Mouse (Mus musculus): Measurements from ENCODE around the gene Kcnh6.

The Kcnh6 gene

GRCm38 (mm10) chr11:106007821-106008220 is at the start of gene Kcnh6:
Gene Kcnh6 (plus strand): TSS chr11:106008124.
- DNase-seq (ENCODE audit: low read depth): no peak

GRCm38 (mm10) chr11:105958566-105958965 is 49.4 kb upstream of the Kcnh6 start:
- no peak for DNase-seq (ENCODE audit: low read depth)

DNA sequence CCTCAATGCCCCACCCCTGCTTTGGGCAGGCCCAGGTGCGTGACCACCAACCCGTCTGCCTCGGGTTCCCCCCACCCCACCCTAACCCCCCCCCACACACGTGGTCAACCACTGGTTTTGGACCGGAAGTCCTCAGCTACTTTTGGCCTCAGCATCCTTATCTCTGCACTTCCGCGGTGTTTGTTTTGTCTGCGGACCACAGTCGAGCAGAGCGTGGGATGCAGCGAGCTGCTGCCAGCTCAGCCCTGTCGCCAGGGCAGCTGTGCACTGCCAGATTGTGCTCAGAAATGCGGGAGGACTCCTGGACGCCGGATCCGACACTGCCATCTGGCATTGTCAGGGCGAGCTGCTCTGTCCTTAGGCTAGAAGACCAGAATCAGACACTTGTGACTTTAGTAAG is 48.6 kb upstream of the Kcnh6 start:
- DNase-seq (ENCODE audit: low read depth): no peak

- DNase-seq (ENCODE audit: low read depth): no peak
Measured at GRCm38 (mm10) chr11:105964691-105965090, 43.2 kb upstream of the Kcnh6 start.

- no peak for DNase-seq (ENCODE audit: low read depth)
Measured at GRCm38 (mm10) chr11:105966288-105966687, 41.6 kb upstream of the Kcnh6 start.

DNA sequence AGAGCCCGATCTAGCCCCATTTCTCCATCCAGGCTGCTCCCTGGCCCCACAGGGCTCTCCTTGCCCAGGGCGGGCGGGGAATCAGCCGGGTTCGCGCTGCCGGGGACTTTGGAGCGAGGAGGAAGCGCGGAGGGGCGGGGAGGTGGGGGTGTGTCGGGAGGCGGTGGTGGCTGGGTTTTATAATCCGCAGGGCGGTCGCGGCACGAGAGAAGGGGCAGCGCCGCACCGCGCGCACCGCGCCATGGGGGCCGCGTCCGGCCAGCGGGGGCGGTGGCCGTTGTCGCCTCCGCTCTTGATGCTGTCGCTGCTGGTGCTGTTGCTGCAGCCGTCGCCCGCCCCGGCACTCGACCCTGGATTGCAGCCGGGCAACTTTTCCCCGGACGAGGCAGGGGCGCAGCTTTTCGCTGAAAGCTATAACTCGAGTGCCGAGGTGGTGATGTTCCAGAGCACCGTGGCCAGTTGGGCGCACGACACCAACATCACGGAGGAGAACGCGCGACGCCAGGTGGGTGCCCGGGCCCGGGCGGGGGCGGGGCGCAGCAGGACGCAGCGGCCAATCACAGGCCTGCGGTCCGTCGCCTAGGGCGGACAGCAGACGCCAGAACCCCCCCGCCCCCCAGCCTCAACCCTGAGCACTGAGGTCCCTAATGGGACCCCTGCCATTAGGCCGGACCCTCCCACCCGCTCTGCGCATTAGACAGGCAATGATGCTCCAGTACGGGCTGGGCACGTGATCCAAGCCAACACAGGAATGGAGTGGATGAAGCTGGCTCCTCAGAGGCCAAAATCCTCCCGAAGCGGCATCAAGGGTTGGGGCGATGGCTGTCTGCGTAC is 40.0 kb upstream of the Kcnh6 start, which contains the start of gene Ace:
Gene Ace, plus strand, starts transcription at position 205 of the 834 bp plus-strand sequence.
- no peak for DNase-seq (ENCODE audit: low read depth)

DNA sequence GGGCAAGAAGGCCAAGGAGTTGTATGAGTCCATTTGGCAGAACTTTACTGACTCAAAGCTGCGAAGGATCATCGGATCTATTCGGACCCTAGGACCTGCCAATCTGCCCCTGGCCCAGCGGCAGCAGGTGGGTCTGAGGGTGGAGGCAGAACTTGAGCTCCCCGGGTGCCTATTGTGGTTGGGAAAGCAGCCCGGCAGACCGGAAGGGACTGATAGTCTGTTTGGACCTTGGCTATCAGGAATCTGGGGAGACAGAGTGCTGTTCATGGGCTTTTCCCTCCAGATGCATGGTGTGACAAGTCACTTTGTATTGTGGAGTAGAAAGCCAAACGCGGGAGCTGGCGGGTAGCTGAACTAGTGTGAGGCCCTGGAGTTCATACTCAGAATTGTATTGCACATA is 39.0 kb upstream of the Kcnh6 start:
- DNase-seq (ENCODE audit: low read depth): no peak

DNA sequence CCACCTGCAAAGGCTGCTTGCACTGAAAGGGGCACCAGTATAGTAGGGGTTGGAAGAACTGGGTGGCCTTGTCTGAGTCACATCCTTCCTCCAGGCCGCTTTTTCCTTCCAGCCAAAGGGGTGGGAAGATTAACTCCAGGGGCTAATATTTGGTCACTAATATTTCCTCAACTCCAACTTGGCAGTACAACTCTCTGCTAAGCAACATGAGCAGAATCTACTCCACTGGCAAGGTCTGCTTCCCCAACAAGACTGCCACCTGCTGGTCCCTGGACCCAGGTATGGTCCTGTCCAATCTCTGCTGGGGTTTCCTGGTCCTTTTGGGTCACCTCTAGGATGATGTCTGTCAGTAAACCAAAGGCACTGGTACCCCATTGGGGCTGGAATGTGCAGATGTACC is 38.4 kb upstream of the Kcnh6 start:
- DNase-seq (ENCODE audit: low read depth): no peak

DNA sequence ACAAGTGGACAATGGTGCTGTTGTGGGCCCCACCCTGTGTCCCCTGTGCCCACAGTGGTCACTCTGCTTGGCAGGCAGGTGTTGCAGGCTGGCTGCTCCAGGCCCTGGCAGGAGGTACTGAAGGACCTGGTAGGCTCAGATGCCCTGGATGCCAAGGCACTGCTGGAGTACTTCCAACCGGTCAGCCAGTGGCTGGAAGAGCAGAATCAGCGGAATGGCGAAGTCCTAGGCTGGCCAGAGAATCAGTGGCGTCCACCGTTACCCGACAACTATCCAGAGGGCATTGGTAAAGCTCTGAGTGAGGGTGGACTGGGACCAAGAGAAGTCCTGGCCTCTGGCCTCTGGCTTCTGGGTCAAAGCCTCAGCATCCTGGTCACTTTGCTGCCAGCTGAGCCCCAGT is 33.3 kb upstream of the Kcnh6 start:
- no peak for DNase-seq (ENCODE audit: low read depth)

GRCm38 (mm10) chr11:105975050-105975449 is 32.9 kb upstream of the Kcnh6 start:
- DNase-seq (ENCODE audit: low read depth): no peak

DNA sequence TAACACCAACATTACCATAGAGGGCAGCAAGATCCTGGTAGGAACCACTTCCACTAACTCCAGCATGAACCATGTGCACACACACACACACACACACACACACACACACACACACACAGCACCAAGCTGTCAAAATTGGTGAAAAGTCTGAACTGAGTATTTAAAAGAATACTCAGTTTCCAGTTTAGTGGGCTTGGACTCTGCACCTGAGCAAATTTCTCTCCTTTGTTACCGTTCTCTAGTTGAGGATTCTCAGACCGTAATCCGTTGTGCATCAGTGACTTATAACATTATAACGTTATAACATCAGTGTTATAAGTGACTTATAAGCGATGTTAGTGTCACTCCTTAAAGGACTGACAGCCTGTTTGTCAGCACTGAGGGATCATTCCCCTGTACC is 32.3 kb upstream of the Kcnh6 start:
- no peak for DNase-seq (ENCODE audit: low read depth)

DNA sequence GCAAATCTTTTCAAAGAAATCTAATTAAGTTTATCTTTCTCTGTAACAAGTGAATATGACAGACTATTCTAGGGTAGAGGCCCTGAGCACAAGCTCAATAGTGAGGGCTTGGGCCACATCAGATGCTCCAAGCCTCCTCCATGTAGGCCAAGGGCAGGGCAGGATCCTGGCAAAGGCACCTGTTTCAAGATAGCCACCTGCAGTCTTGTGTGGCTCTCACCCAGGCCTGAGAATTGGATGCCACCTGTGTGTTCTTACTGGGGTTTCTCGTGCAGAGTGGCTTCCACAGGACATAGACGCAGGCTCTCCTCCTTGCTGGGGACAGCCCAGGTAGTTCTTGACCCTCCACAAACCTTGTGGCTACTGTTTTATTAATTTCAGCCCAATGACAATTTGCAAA is 29.7 kb upstream of the Kcnh6 start:
- DNase-seq (ENCODE audit: low read depth): no peak

DNA sequence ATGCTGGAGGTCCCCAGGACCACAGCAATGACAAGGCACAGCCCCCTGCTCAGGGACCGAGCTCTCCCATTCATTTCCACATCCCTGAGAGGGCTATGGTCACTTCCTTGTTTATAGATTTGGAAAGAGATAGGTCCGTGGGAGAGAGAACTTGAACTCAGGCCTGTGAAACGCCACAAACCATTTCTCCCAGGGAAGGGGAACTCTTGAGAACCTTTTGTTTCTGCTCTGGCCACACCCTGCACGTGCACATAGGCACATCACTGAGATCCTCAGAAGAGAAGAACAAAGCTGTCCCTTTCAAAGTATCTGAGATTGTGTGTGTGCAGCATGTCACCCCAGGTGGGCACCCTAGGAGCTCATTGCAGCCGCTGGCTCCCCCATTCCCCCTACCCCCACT is 29.3 kb upstream of the Kcnh6 start:
- DNase-seq (ENCODE audit: low read depth): no peak

- no peak for DNase-seq (ENCODE audit: low read depth)
Measured at GRCm38 (mm10) chr11:105984452-105984851, 23.5 kb upstream of the Kcnh6 start.

- DNase-seq (ENCODE audit: low read depth): no peak
Measured at GRCm38 (mm10) chr11:105987446-105987845, 20.5 kb upstream of the Kcnh6 start.

DNA sequence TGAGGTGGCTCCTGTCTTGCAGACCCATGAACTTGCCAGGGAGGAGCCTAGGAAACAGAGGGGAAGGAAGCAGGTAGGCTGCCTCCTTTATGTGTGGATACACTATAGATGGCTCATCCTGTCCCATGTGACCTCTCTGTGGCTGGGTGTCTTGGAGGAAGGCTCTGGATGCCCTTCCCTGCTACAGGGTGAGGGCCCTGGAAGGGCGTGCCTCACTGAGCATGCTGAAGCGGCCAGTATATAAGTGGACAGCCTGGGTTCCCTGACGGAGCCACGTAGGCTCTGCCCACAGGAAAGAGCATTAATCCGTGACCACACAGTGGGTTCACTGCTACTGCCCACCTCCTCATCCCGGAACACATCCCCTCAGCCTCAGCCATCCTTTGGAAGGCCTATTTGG is 18.5 kb upstream of the Kcnh6 start:
- no peak for DNase-seq (ENCODE audit: low read depth)

- DNase-seq (ENCODE audit: low read depth): no peak
Measured at GRCm38 (mm10) chr11:105990231-105990630, 17.7 kb upstream of the Kcnh6 start.

DNA sequence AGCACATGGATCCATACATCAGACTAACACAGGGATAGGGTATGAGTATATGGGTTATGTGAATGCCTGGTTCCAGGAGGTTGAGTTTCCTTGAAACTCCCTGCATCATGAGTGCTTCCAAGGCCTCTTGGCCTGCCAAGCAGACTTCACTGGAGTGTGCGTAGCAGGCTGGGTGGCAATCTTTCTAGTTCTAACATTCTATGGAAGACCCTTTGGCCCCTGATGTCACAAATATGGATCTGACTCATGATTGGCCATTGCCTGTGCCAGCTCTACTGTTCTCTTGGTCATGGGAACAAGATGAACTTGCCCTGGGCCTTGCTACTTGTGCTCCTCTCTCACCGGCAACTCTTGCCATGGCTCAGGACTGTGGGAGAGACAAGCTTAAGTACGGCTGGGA is 13.5 kb upstream of the Kcnh6 start, which contains the start of gene Ace3:
Gene Ace3, plus strand, starts transcription at position 301 of the 400 bp plus-strand sequence.
- no peak for DNase-seq (ENCODE audit: low read depth)

DNA sequence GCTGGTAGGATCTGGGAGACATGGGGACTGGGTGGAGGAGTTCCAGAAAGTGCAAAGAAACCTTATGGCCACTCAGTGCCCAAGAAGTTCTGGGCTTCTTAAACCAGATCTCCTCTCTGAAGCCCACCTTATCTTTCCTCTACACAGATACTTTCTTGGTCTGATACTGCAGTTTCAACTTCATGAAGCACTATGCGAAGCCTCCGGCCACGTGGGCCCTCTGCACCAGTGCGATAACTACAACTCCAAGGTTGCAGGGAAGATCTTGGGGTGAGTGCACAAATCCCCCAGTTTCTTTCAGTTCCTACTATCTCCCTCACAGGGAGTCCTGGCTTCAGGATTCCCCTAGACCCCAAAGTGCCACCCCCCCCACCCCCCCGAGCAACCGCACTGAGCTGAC is 7.9 kb upstream of the Kcnh6 start:
- DNase-seq (ENCODE audit: low read depth): no peak

DNA sequence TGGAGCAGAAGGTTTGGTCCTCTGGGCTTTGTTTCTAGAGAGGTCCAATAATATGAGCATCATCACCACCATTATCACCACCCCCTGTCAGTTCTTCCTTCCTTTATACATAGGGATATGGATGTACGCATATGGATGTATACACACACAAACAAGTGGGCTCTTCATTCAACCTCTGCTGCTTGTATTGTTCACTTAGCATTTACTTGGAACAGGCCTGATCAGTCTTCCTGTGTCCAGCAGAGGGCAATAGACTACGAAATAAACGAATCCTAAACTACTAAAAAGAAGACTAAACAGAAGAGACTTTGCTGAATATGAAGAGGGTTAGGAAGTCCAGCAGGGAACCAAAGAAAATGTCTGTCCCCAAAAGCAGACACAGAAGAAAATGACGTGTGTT is 6.2 kb upstream of the Kcnh6 start:
- DNase-seq (ENCODE audit: low read depth): no peak

GRCm38 (mm10) chr11:106004576-106004975 is 3.3 kb upstream of the Kcnh6 start:
- no peak for DNase-seq (ENCODE audit: low read depth)

DNA sequence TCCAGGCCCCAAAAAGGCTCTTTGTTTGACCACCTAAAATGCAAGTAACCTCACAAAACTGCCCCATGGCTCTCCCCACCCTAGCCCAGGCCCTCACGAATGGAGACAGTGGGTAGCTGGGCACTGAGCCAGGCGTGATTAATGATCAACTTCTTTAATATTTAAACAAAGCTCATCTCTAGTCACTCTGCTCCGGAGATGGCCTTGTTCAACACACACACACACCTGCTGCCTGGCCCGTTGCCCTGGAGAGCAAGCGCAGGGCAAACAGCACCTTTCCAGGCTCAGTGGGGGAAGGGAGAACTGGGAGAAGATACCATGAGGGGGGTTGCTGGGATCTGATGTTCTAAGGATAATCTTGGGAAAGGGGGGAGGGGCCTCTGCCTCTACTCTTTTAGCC is 2.0 kb upstream of the Kcnh6 start:
- no peak for DNase-seq (ENCODE audit: low read depth)

GRCm38 (mm10) chr11:106012711-106013110 is 4.8 kb downstream of the Kcnh6 start:
- DNase-seq (ENCODE audit: low read depth): no peak
